Mouse (Mus musculus): ENCODE measurements at regions not wholly inside any gene's neighbourhood (a gene's known extent, or its start where the extent isn't known, plus 50 kb on each side); places are given as distances from the start of the nearest gene placed in this dataset.

DNA sequence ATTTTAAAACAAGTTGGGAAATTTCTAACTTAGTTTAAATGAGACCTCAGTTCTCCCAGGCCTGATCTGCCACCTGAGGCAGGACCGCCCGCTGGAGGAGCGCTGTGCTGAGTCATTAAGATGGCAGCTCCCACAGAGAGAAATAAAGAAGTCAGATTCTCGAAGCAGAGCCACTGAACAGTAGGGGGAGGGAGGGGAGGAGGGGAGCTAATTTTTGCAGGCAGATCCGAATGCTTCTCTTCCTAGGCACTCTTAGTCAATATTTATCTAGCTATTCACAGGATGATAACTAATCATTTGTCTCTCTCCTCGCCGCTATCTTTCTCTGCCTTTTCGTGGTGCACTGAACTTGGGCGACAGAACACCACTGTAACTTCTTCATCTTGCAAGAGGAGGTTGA, 191.4 kb downstream of the Zfp462 start:
- Histone ChIP-seq H3K79me2 (replicated peaks; ENCODE audit: control insufficient read depth, extremely low read depth, insufficient read depth, poor library complexity, severe bottlenecking) (no peaks in the 10 kb centered on the region), H3K4me1 (ENCODE audit: control insufficient read depth in 1 of 2, insufficient read depth in 2 of 2) (no peaks in the 10 kb centered on the region), H3K36me3 (replicated peaks in 1 of 2; ENCODE audit: control insufficient read depth in 1 of 2, insufficient read depth in 1 of 2, low read length in 1 of 2) (no peaks in the 10 kb centered on the region), H3K27ac (ENCODE audit: insufficient read depth, low read depth) (no peak overlapping the region), H3K4me3 (replicated peaks in 1 of 3; ENCODE audit: low read depth in 2 of 3, low read length in 2 of 3, poor library complexity in 1 of 3) (no peak overlapping the region), H3K9me3 (replicated peaks; ENCODE audit: low read length) (peaks cover 3% of the 10 kb centered on the region), H3K27me3 (replicated peaks) (no peaks in the 10 kb centered on the region), H3K9ac (ENCODE audit: insufficient read depth, low read depth) (no peak overlapping the region), H3K4me2 (ENCODE audit: insufficient read depth, low read depth, poor library complexity, severe bottlenecking) (no peak overlapping the region)
- TF ChIP-seq USF1 (IDR thresholded peaks at IDR 0.05; ENCODE audit: low read depth, low read length): no peak
- no peak for TF ChIP-seq E2F4 (IDR thresholded peaks at IDR 0.05; ENCODE audit: insufficient replicate concordance, low read depth, low read length)
- TF ChIP-seq EP300 (IDR thresholded peaks at IDR 0.05; ENCODE audit: low read length): no peak
- no peak for TF ChIP-seq CTCF (conservative IDR thresholded peaks at IDR 0.05 in 1 of 2, IDR thresholded peaks at IDR 0.05 in 1 of 2; ENCODE audit: low read depth in 2 of 2, low read length in 2 of 2)
- no peak for TF ChIP-seq ELF1 (IDR thresholded peaks at IDR 0.05; ENCODE audit: low read depth, low read length)
- no peak for TF ChIP-seq ZKSCAN1 (IDR thresholded peaks at IDR 0.05; ENCODE audit: borderline replicate concordance, low read depth, low read length)
- TF ChIP-seq ZNF384 (IDR thresholded peaks at IDR 0.05; ENCODE audit: low read depth, low read length): no peak
- TF ChIP-seq CHD2 (IDR thresholded peaks at IDR 0.05; ENCODE audit: low read length): no peak
- TF ChIP-seq PAX5 (IDR thresholded peaks at IDR 0.05; ENCODE audit: low read length): no peak
- no peak for TF ChIP-seq IRF4 (IDR thresholded peaks at IDR 0.05; ENCODE audit: low read depth, low read length)
- dilution Hi-C loops (cut with MboI; ENCODE audit: extremely low pct_ligation_motif_present, extremely low pct_unique_long_range_greater_than_20kb, low sequenced_read_pairs) (no loop called here), in situ Hi-C loops (cut with MboI; ENCODE audit: low pct_ligation_motif_present, low pct_unique_long_range_greater_than_20kb, low sequenced_read_pairs) (no loop called here)
- no peak for DNase-seq (ENCODE audit: extremely low read depth)

DNA sequence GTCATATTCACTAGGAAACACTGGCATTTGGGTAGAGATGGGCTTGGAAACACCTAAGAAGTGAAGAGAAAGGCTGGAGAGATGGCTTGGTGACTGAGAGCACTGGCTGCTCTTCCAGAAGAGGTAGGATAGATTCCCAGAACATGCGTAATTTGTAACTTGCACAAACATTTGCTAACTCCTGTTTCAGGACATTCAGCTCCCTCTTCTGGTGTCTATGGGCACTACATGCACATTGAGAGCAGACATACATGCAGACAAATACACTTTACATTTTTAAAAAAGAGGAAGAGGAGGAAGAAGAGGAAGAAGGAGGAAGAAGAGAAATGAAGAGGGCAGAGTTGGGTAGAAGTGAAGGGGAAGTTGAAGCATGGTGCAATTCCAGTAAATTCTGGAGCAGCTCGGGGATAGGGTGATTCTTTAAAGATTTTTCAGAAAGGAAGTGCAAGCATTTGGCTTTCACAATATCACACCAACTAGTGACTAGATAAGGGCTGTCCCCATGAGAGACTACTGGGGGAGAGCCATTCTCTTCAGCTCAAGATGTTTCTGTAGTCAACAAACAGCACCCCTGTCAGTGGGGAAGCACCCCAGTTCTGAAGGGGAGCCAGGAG, 193.0 kb downstream of the Zfp462 start:
- dilution Hi-C loops (cut with MboI; ENCODE audit: extremely low pct_ligation_motif_present, extremely low pct_unique_long_range_greater_than_20kb, low sequenced_read_pairs) (no loop called here), in situ Hi-C loops (cut with MboI; ENCODE audit: low pct_ligation_motif_present, low pct_unique_long_range_greater_than_20kb, low sequenced_read_pairs) (no loop called here)
- no peaks in the 10 kb centered on the region for H3K27me3 ChIP-seq (replicated peaks)

DNA sequence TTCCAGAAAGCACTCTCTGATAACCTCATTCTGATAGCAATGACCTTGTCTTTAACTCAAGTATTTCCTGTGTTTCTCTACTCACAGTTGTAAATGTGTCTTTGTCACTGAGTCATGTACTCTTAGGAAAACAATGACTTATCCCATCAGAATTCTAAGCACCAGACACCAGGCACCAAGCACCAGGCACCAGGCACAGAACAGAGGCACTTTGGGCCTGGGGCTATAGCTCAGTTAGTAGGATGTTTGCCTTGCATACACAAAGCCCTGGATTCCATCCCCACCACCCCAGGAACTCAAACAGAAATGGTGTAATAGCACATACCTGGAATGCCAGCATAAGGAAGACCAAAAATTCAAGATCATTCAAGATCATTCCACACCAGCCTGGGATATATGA, 196.5 kb downstream of the Zfp462 start:
- Histone ChIP-seq H3K27ac (ENCODE audit: insufficient read depth, low read depth) (no peak overlapping the region), H3K79me2 (replicated peaks; ENCODE audit: control insufficient read depth, extremely low read depth, insufficient read depth, poor library complexity, severe bottlenecking) (no peaks in the 10 kb centered on the region), H3K4me3 (replicated peaks in 1 of 3; ENCODE audit: low read depth in 2 of 3, low read length in 2 of 3, poor library complexity in 1 of 3) (no peak overlapping the region), H3K36me3 (replicated peaks in 1 of 2; ENCODE audit: control insufficient read depth in 1 of 2, insufficient read depth in 1 of 2, low read length in 1 of 2) (no peaks in the 10 kb centered on the region), H3K4me2 (ENCODE audit: insufficient read depth, low read depth, poor library complexity, severe bottlenecking) (no peak overlapping the region), H3K9ac (ENCODE audit: insufficient read depth, low read depth) (no peak overlapping the region), H3K9me3 (replicated peaks; ENCODE audit: low read length) (peaks cover 3% of the 10 kb centered on the region), H3K4me1 (ENCODE audit: control insufficient read depth in 1 of 2, insufficient read depth in 2 of 2) (no peaks in the 10 kb centered on the region), H3K27me3 (replicated peaks) (no peaks in the 10 kb centered on the region)
- DNase-seq (ENCODE audit: extremely low read depth): no peak
- TF ChIP-seq RCOR1 (conservative IDR thresholded peaks at IDR 0.05; ENCODE audit: low read depth, low read length): no peak
- TF ChIP-seq HCFC1 (IDR thresholded peaks at IDR 0.05; ENCODE audit: low read depth, low read length): no peak
- TF ChIP-seq NRF1 (IDR thresholded peaks at IDR 0.05; ENCODE audit: low read depth, low read length): no peak
- no peak for TF ChIP-seq CTCF (conservative IDR thresholded peaks at IDR 0.05 in 1 of 2, IDR thresholded peaks at IDR 0.05 in 1 of 2; ENCODE audit: low read depth in 2 of 2, low read length in 2 of 2)
- TF ChIP-seq POLR2A (IDR thresholded peaks at IDR 0.05; ENCODE audit: low read depth, low read length): no peak
- no peak for TF ChIP-seq MAX (IDR thresholded peaks at IDR 0.05; ENCODE audit: low read length)
- no peak for TF ChIP-seq ELF1 (IDR thresholded peaks at IDR 0.05; ENCODE audit: low read depth, low read length)
- TF ChIP-seq ZMIZ1 (IDR thresholded peaks at IDR 0.05; ENCODE audit: low read depth, low read length): no peak
- no peak for TF ChIP-seq JUN (IDR thresholded peaks at IDR 0.05; ENCODE audit: insufficient read depth, low read depth, low read length)
- dilution Hi-C loops (cut with MboI; ENCODE audit: extremely low pct_ligation_motif_present, extremely low pct_unique_long_range_greater_than_20kb, low sequenced_read_pairs) (no loop called here), in situ Hi-C loops (cut with MboI; ENCODE audit: low pct_ligation_motif_present, low pct_unique_long_range_greater_than_20kb, low sequenced_read_pairs) (no loop called here)

More for the DNA sequence above, 193.0 kb downstream of the Zfp462 start:
- DNase-seq (ENCODE audit: extremely low read depth): peak; percentile 3
- TF ChIP-seq RAD21 (IDR thresholded peaks at IDR 0.05; ENCODE audit: low read depth, low read length): peak; percentile 11
- no peak for TF ChIP-seq CHD1 (IDR thresholded peaks at IDR 0.05; ENCODE audit: low read depth, low read length)
- no peak for TF ChIP-seq BHLHE40 (IDR thresholded peaks at IDR 0.05; ENCODE audit: low read depth, low read length)
- TF ChIP-seq MEF2A (IDR thresholded peaks at IDR 0.05; ENCODE audit: borderline replicate concordance, low read depth, low read length): no peak
- TF ChIP-seq IRF4 (IDR thresholded peaks at IDR 0.05; ENCODE audit: low read depth, low read length): no peak
- peak in 1 of 2 experiments; percentile 29; a peak in 2 of 4 replicates for TF ChIP-seq CTCF (conservative IDR thresholded peaks at IDR 0.05 in 1 of 2, IDR thresholded peaks at IDR 0.05 in 1 of 2; ENCODE audit: low read depth in 2 of 2, low read length in 2 of 2)
- no peak for TF ChIP-seq USF2 (conservative IDR thresholded peaks at IDR 0.05; ENCODE audit: low read depth, low read length)
- no peak for TF ChIP-seq KAT2A (IDR thresholded peaks at IDR 0.05; ENCODE audit: insufficient replicate concordance, low read length)
- H3K79me2 ChIP-seq (replicated peaks; ENCODE audit: control insufficient read depth, extremely low read depth, insufficient read depth, poor library complexity, severe bottlenecking): no peaks in the 10 kb centered on the region
- no peak overlapping the region for H3K4me3 ChIP-seq (replicated peaks in 1 of 3; ENCODE audit: low read depth in 2 of 3, low read length in 2 of 3, poor library complexity in 1 of 3)
- no peaks in the 10 kb centered on the region for H3K4me1 ChIP-seq (ENCODE audit: control insufficient read depth in 1 of 2, insufficient read depth in 2 of 2)
- H3K27ac ChIP-seq (ENCODE audit: insufficient read depth, low read depth): no peak overlapping the region
- no peak overlapping the region for H3K9ac ChIP-seq (ENCODE audit: insufficient read depth, low read depth)
- no peaks in the 10 kb centered on the region for H3K36me3 ChIP-seq (replicated peaks in 1 of 2; ENCODE audit: control insufficient read depth in 1 of 2, insufficient read depth in 1 of 2, low read length in 1 of 2)
- H3K4me2 ChIP-seq (ENCODE audit: insufficient read depth, low read depth, poor library complexity, severe bottlenecking): no peak overlapping the region
- peaks cover 3% of the 10 kb centered on the region for H3K9me3 ChIP-seq (replicated peaks; ENCODE audit: low read length)

Data from CH12.LX (cell line).